Mouse (Mus musculus) brown adipose tissue, adult 24 weeks (tissue): ENCODE measurements around the gene Nudt15. TPM values are rescaled to one million over a fixed set of nuclear protein-coding genes. Genes with fewer than 3 reads are reported as not detected.

Source experiments
- H3K27ac ChIP-seq: fragments of 200-500 bp; replicated peaks from 2 replicates; pipeline ENCODE4 v1.5.1; 2012; ENCODE audit warnings: low read depth, mild to moderate bottlenecking, low read length
- H3K4me1 ChIP-seq: fragments of 200-500 bp; 2 replicates; pipeline ENCODE4 v1.6.1; 2012; ENCODE audit warnings: low read length, mixed read lengths; ENCODE audit not compliant: control insufficient read depth, insufficient read depth, insufficient read length
- H3K4me3 ChIP-seq: fragments of 200-500 bp; 2 replicates; pipeline ENCODE4 v1.5.1; 2012; ENCODE audit warnings: low read depth, mild to moderate bottlenecking, low read length, moderate library complexity; ENCODE audit not compliant: insufficient read depth
- polyA plus RNA-seq: library from polyadenylated mRNA; stranded (reverse); fragments of >200 nt; gene quantifications from 2 replicates; pipeline ENCODE4 v1.2.4, GENCODE M21; 2012; ENCODE audit not compliant: missing spikeins, insufficient read depth, insufficient read length

Gene Nudt15
- polyA plus RNA-seq, 1 experiment, result 11.5 TPM

GRCm38 (mm10) chr14:73470593-73470992 is 77.4 kb downstream of the Nudt15 start:
- Histone ChIP-seq H3K27ac (no peak overlapping the region), H3K4me3 (no peak overlapping the region), H3K4me1 (peaks cover 8% of the 10 kb centered on the region; the same call in 1 of the 2 replicates)

- Histone ChIP-seq H3K27ac (no peak overlapping the region), H3K4me3 (no peak overlapping the region), H3K4me1 (peaks cover 6% of the 10 kb centered on the region; the same call in 1 of the 2 replicates)
Measured at GRCm38 (mm10) chr14:73469506-73469905, 78.5 kb downstream of the Nudt15 start.

Other genes starting within 250 kb of the Nudt15 start
- 36.6 and 41.5 TPM in 2 replicates for gene Rb1, start 222.4 kb downstream of the Nudt15 start, polyA plus RNA-seq
- 1,115 and 1,308 TPM in 2 replicates for gene Itm2b, start 163.0 kb downstream of the Nudt15 start, polyA plus RNA-seq
- 14.7 and 23.5 TPM in 2 replicates for gene Med4, start 38.2 kb downstream of the Nudt15 start, polyA plus RNA-seq
- 1,877 and 1,970 TPM in 2 replicates for gene Sucla2, start 22.9 kb downstream of the Nudt15 start, polyA plus RNA-seq
- gene Gm21750, start 113.0 kb upstream of the Nudt15 start, polyA plus RNA-seq, result not detected in 2 replicates